Mouse (Mus musculus) ES-E14 (cell line): Measurements from ENCODE around the gene Hip1r.

Experiments used
- CHD2 ChIP-seq: IDR thresholded peaks from 2 replicates; pipeline ENCODE4 v1.6.1; 2014; ENCODE audit warnings: mild to moderate bottlenecking, low read depth, low read length, inconsistent platforms
- HCFC1 ChIP-seq: IDR thresholded peaks from 2 replicates; pipeline ENCODE4 v1.6.1; 2012; ENCODE audit warnings: low read length, inconsistent platforms, borderline replicate concordance; ENCODE audit not compliant: insufficient read depth
- MAFK ChIP-seq: IDR thresholded peaks from 2 replicates; pipeline ENCODE4 v1.6.1; 2014; ENCODE audit warnings: mild to moderate bottlenecking, low read depth, low read length, inconsistent platforms; ENCODE audit not compliant: insufficient read depth
- ZC3H11A ChIP-seq: IDR thresholded peaks from 2 replicates; pipeline ENCODE4 v1.6.1; 2012; ENCODE audit warnings: low read depth, mild to moderate bottlenecking, inconsistent platforms, low read length, borderline replicate concordance
- ZNF384 ChIP-seq: IDR thresholded peaks from 2 replicates; pipeline ENCODE4 v1.6.1; 2012; ENCODE audit warnings: low read depth, low read length, inconsistent platforms

GRCm38 (mm10) chr5:124004356-124005150 lies 31.1 kb downstream of the Hip1r start:
- TF ChIP-seq MAFK (no peak), CHD2 (no peak), ZC3H11A (no peak), HCFC1 (no peak), ZNF384 (no peak)
